Mouse (Mus musculus) hindbrain, embryonic 14.5 days (tissue): ENCODE data around the gene Vmn2r44. TPM values are rescaled to one million over a fixed set of nuclear protein-coding genes. Genes with fewer than 3 reads are reported as not detected.
"Not testable (repeated sequence)": the region's sequence is repeated elsewhere in the genome, so short reads cannot be mapped to it uniquely, and the experiment has no call there.

ENCODE experiments used
- ATAC-seq: fragments of 200-750 bp; cut with Nextera tagmentation; 2 replicates; pipeline ENCODE4 v1.8.0; 2017; ENCODE audit warnings: moderate number of reproducible peaks, mild to moderate bottlenecking, moderate TSS enrichment, moderate library complexity; ENCODE audit not compliant: low FRiP score
- DNase-seq: peaks from one replicate; pipeline ENCODE4 v3.0.0-alpha.2; 2015; ENCODE audit warnings: low spot score
- H3K27ac ChIP-seq: fragments of 300-500 bp; sonication (generic); 2 replicates; pipeline ENCODE4 v1.5.1; 2014; ENCODE audit warnings: mild to moderate bottlenecking, moderate library complexity
- H3K27me3 ChIP-seq: fragments of 300-500 bp; sonication (generic); 2 replicates; pipeline ENCODE4 v1.6.1; 2014; ENCODE audit warnings: mild to moderate bottlenecking, low read length, mixed read lengths; ENCODE audit not compliant: control insufficient read depth, insufficient read depth
- H3K36me3 ChIP-seq: fragments of 300-500 bp; sonication (generic); replicated peaks from 2 replicates; pipeline ENCODE4 v1.6.1; 2014; ENCODE audit not compliant: control insufficient read depth, insufficient read depth
- H3K4me1 ChIP-seq: fragments of 300-500 bp; sonication (generic); replicated peaks from 2 replicates; pipeline ENCODE4 v1.6.1; 2014; ENCODE audit warnings: antibody characterized with exemption, low read length, mixed read lengths; ENCODE audit not compliant: control insufficient read depth, insufficient read depth
- H3K4me2 ChIP-seq: fragments of 300-500 bp; sonication (generic); replicated peaks from 2 replicates; pipeline ENCODE4 v1.6.1; 2014; ENCODE audit warnings: mild to moderate bottlenecking, moderate library complexity
- H3K4me3 ChIP-seq: fragments of 300-500 bp; sonication (generic); replicated peaks from 2 replicates; pipeline ENCODE4 v1.5.1; 2014; ENCODE audit warnings: mild to moderate bottlenecking, low read length
- H3K9ac ChIP-seq: fragments of 300-500 bp; sonication (generic); 2 replicates; pipeline ENCODE4 v1.6.1; 2014
- H3K9me3 ChIP-seq: fragments of 300-500 bp; sonication (generic); 2 replicates; pipeline ENCODE4 v1.6.1; 2016; ENCODE audit warnings: low read length; ENCODE audit not compliant: control insufficient read depth
- WGBS: fragments of 180-500 bp; shearing (Covaris S2); extraction: QIAGEN DNeasy Blood & Tissue Kit; methylation state at CpG from one replicate; pipeline ENCODE4 v1.1.7; 2014; 5-methylcytosine and 5-hydroxymethylcytosine counted together
- polyA plus RNA-seq: library from polyadenylated mRNA; unstranded; fragments of >200 nt; fragmentation: Nextera tagmentation; extraction: Ambion mirVana; gene quantifications from 2 replicates; pipeline ENCODE4 v1.2.1, GENCODE M21; 2014

The Vmn2r44 gene
- polyA plus RNA-seq = not detected in 2 replicates

- H3K9ac ChIP-seq, H3K4me1 ChIP-seq, H3K27me3 ChIP-seq, ATAC-seq, DNase-seq, H3K36me3 ChIP-seq, H3K4me3 ChIP-seq, H3K9me3 ChIP-seq, H3K4me2 ChIP-seq, H3K27ac ChIP-seq: not testable (repeated sequence)
Measured at GRCm38 (mm10) chr7:8383233-8383632, at the start of gene Vmn2r44. Gene Vmn2r44, minus strand, starts transcription at chr7:8383333.

- not testable (repeated sequence) for H3K9me3 ChIP-seq, H3K4me1 ChIP-seq, H3K27me3 ChIP-seq, H3K4me2 ChIP-seq, H3K27ac ChIP-seq, ATAC-seq, H3K36me3 ChIP-seq, H3K4me3 ChIP-seq, H3K9ac ChIP-seq, DNase-seq
- 87% methylated on average over 11 of the region's 11 CpGs for WGBS
Measured at GRCm38 (mm10) chr7:8357879-8358278, 25.3 kb downstream of the Vmn2r44 start.

Other genes starting within 250 kb of the Vmn2r44 start
- gene Vmn2r41, start 221.7 kb downstream of the Vmn2r44 start, polyA plus RNA-seq = not detected in 2 replicates
- not detected in 2 replicates for gene Vmn2r42, start 183.0 kb downstream of the Vmn2r44 start, polyA plus RNA-seq
- gene Vmn2r43, start 122.7 kb downstream of the Vmn2r44 start, polyA plus RNA-seq = not detected in 2 replicates
- not detected in 2 replicates for gene Vmn2r45, start 105.7 kb upstream of the Vmn2r44 start, polyA plus RNA-seq